Mouse (Mus musculus): ENCODE results near the gene Gpr158.
A peak's percentile ranks its signal among the peaks of the same experiment; 100 is the strongest.
"Not testable (repeated sequence)": the region's sequence is repeated elsewhere in the genome, so short reads cannot be mapped to it uniquely, and the experiment has no call there.

Gene Gpr158

DNA sequence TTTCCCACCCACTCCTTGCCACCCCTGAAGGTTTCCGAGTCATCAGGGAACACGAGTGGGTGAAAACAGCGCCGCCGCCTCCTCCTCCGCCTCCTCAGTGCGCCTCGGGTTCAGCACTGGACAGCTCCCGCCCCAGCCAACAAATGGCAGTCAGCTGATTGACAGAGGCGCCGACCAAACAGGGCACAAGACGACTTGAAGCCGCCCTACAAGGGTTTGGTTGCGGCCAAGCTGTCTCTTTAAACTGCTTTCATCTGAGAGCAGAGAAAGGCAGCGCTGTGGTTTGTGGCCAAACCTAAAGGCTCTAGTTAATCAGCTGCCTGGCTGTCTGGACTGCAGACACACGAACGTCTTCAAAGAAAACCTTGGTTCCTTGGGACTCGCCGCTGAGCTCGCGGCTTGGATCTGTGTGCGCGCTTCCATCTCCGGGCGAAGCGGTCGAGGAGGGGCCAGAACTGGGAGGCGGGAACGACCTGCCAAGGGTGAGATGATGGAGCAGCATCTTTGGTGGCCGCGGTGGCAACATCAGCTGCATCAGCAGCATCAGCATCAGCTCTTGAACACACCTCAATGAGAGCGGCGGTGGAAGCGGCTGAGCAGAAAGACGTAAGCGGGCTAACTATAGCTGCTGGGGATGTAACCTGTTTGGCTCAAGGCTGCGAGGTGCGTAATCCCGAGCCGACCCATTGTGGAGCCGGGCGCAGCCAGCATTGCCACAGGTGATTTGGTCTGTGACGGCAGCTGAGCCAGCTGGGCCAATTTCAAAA lies at the start of gene Gpr158:
Gene Gpr158 (plus strand): TSS at position 198 of the 767 bp plus-strand sequence.
- DNase-seq, result peak; percentile 96

DNA sequence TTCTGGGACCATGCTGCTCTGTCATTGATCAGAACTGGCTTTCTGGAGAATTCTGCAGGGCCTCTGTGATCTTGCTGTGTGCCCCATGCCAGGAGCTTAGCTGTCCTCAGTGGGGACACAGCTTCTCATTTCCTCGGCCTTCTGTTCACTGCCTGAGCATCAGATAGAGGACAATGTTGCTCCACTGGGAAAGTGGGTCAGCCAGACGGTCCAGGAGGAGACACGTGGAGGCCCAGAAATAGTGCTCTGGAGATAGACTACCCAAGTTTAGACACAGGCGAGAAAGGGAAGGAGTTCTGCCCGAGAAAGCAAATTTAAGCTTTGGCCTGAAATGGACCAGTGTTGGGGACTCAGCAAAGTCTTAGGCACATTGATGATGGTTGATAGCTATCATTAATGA lies 23.5 kb upstream of the Gpr158 start:
- no peak for DNase-seq

DNA sequence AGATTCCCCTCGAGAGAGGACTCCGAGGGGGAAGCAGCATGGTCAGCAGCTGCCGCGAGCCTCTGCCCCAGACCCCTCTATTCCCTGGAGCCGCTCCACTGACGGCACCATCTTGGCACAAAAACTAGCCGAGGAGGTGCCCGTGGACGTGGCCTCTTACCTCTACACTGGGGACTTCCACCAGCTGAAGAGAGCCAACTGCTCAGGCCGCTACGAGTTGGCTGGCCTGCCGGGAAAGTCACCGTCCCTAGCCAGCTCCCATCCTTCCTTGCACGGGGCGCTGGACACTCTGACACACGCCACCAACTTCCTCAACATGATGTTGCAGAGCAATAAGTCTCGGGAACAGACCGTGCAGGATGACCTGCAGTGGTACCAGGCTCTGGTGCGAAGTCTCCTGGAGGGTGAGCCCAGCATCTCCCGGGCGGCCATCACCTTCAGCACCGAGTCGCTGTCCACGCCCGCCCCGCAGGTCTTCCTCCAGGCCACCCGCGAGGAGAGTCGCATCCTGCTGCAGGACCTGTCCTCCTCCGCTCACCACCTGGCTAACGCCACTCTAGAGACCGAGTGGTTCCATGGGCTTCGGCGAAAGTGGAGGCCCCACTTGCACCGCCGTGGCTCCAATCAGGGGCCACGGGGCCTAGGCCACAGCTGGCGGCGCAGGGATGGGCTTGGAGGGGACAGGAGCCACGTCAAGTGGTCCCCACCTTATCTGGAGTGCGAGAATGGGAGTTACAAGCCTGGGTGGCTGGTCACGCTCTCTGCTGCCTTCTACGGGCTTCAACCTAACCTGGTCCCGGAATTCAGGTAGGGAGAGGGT lies 1.2 kb downstream of the Gpr158 start:
- peak; percentile 39 for DNase-seq

DNA sequence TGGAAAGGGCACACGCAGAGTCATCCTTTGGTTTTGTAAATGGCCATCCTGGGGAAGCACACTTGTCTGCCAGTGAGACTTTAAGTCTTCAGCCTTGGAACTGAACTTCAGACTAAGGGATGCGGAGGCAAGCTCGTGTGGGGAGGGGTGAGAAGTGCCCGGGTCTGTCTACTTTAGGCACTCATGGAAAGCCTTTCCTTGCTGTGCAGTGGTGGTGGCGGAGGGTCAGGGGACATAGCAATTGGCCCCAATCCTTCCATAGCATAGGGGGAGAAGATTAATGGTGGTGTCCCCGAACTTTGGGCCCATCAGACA lies 1.8 kb downstream of the Gpr158 start:
- DNase-seq, result no peak

DNA sequence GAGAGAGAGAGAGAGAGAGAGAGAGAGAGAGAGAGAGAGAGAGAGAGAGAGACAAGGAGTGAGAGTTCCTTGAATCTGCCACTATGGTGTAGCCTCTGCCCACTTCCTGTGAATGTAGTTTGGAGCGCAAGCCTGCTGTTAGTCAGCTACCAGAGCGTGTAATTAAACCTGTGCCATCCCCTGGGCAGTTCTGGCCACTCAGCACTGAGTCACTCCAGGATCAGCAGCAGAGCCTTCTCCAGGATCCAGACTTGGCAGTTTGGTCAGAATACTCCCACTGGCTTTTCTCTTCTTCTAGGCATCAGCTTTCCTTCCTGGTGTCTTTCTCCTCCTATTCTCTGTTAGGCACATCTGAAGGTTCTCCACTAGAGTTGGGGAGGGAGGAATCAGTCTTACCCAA lies 2.2 kb downstream of the Gpr158 start:
- no peak for DNase-seq

DNA sequence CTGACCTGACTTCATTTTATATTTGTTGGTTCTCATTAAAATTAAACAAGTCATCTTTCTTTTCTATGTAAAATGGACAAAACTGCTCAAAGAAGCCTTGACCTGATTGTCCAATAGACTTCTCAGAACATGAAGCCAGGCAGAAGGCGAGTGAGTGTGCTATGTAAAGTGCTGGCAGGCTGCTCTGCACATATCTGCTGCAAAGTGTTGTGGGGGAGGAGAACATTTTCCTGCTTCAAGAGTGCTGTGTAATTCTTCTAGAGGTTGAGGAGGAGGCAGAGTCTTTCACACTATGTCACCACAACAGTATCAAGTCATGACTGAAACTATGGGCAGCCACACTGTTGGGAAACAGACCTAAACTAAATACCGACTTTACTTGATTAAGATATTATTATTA lies 12.2 kb downstream of the Gpr158 start:
- DNase-seq, result no peak

DNA sequence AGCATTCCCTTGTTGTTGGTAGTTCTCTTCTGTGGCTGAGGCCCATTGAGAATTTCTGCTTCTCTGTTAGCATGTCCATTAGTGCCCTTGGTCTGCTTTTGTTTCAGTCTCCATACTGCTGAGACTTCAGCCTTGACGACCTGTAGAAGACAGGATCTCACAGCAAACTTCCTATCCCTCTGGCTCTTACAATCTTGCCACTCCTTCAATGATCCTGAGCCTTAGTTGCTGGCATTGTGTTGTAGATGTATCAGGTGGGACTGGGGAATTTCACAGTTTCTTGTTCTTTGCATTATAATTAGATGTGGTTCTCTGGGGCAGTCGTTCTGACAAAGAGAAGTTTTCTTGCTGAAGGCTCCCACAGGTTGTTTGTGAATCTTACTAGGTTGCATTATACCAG lies 25.4 kb downstream of the Gpr158 start:
- DNase-seq, result no peak

DNA sequence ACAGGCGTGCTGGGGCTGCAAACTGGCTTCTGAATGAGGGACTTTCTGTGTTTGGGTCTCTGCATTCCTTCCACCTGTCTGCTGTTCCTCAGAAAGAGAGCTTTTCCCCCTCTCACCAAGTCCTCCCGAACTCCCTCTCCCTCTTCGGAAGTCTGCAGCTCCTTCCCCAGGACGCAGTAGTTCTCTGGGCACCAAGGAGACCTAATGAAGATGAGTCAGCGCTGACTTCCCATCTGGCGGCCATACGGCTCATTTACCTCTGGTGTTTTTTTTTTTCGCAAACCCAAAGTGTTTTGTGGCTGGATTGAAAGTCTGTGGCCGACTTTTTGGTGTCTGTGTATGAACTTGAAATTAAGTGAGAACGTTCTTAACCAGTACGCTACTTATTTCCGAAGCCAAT lies 30.0 kb downstream of the Gpr158 start:
- DNase-seq, result no peak

DNA sequence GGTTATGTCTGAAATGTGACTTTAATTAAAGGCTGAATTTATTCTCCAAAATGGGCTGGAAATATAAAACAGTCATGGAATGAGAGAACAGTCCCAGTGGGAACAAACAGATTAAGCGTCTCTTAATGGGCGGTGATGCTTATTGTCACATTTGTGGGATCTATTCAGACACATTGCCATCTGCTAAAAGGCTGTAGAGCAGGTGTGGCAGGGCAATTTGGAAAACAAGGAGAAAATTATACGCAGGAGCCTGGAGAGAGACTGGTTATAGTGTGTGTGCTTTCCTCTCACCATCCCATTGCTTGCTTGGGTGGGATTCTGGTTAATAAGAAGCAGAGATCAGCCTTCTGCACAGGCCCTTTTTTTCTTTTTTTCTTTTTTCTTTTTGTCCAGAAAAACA lies 32.3 kb downstream of the Gpr158 start:
- DNase-seq, result no peak

DNA sequence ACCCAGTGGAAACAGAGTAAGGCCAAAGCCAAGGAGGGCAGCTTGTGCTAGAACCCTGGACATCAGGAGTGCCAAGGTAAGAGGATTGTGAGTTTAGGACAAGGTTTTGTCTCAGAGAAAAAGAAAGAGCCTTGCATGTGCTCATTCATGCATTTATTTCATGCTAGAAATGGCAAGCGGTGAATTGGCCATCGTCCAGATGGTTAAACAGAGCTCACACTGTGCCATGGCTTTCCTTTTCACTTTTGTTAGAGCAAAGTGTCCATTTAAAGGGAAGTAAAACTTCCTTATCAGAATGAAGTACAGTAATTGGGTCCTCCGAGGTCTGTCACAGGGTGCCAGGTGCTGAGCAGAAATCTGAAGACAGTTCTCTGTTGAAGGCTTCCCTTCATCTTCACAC lies 38.3 kb downstream of the Gpr158 start:
- no peak for DNase-seq

DNA sequence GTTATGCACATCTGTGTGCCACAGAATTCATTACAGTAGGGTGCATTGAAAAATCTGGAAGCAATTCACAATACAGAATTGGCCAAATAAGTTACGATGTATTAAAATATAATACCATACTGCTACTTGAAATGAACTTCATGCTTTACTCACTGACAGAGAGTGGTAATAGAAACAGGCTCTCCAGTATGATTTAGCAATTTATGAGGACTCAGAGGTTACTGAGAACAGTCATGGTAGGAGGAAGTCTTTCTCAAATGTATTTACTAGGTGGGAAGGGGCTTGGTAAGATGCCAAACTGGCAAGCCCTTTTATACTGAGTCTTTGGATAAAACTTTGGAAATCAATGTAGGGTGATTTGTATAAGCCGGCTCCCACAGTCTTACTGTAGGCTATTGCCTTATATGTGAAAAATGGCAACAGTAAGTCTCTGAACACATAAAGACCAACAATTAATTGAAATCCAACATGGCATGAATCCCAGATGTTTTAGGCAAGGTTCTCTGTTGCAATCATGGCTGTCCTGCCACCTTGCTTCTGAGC lies 40.2 kb downstream of the Gpr158 start:
- DNase-seq, result no peak

DNA sequence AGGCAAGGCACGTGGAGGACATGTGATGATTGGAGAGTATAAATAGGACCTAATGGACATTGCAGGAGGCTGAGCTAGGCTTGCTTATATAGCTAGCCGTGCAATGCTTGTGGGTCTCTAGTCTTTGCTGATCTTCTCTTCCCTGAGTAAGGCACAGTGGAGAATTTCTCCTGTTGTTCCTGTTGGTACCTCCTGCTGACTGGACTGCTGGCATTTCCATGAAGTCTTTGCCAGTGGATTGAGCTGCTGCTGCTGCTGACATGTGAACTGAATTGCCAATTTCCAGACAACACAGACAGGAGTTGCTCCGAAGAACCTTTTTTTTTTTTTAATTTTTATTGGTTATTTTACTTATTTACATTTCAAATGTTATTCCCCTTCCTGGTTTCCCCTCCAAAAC lies 41.5 kb downstream of the Gpr158 start:
- DNase-seq, result no peak

DNA sequence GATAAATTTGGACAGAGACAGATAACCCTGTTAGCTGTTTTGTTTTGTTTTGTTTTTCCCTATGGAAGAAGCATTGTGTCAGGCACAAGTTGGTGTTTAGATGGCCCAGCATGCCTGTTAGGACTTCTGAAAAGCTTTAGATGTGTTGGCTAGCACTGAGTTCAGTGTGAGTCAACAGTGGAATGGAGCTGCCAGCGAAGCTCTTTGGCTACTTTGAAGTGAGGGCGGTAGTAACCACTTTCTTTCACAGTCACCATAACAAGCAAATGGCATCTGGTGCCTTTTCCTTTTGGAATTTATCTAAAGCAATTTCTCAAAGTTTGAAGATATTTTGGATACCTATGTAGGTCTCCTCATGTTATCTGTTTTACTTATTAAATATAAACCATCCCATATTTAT lies 62.9 kb downstream of the Gpr158 start:
- no peak for DNase-seq

DNA sequence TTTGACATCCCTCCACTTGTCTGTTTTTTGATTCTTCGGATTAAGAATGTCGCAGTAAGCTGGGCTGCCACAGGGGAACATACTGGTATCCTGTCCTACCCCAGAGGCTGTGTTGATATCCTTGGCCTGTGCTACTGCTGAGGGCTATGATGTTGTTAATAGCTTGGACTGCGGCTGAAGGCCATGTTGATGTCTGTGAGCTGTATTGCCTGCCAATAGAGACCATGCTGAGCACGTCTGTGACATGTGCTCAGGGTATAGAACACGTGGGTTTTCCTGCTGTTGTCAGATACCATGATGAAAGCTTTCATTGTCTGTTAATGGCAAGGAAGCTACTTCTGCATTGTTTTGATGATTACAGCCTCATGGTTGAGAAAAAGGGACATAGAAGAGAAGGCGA lies 63.8 kb downstream of the Gpr158 start:
- DNase-seq, result peak; percentile 12

DNA sequence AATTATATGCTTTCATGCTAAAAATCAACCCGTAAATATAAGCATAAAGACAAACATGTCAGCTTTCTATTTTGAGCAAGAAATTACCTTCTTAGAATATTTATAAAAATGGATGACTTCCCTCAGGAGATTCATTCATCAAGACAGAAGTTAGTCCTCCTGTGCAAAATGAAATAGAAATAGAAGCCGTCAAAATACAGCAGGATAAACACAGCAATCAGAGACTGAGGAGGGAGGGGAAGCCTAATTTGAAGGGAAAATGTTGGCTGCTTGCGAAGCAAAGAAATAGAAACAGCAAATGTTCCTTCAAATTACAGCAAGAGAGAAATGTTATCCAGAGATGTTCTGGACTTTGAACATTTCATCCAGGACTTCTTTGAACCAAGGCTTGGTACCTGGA lies 72.3 kb downstream of the Gpr158 start:
- no peak for DNase-seq

DNA sequence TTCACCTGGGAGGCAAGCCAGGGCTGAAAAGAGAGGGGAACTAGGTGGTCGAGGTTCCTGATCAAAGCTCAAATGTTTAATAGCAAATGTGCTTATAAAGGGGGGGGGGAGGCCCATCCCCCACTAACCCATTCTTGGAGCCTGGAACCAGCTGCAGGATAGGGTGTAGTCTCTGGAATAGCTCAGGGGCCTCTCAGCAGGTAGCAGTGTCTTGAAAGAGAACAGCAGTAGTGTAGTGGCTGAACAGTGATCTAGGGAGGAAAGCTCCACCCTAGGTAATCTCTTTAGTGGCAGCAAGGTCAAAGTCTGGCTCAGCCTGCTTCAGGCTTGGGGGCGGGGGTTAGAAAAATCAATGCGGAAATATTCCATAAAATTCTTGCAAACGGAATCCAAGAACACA lies 93.3 kb downstream of the Gpr158 start:
- DNase-seq, result not testable (repeated sequence)

DNA sequence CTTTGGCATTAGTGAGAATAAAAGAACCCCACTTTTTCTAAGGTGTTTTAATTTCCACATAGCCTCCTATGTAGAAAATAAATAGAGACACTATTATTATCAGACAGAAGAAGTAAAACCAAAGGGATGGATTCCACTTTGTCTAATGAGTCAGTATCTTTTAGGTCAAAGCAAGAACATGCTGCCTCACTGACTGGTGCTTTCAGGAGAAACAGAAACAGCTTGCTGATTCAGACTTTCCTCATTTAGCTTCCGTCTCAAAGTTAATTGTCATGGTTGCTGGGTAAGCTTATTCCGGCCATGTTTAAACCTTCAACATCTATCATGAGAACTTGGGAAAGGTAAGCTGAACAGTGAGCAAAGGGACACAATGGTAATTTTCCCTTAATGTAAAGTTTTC lies 107.6 kb downstream of the Gpr158 start:
- DNase-seq, result no peak

DNA sequence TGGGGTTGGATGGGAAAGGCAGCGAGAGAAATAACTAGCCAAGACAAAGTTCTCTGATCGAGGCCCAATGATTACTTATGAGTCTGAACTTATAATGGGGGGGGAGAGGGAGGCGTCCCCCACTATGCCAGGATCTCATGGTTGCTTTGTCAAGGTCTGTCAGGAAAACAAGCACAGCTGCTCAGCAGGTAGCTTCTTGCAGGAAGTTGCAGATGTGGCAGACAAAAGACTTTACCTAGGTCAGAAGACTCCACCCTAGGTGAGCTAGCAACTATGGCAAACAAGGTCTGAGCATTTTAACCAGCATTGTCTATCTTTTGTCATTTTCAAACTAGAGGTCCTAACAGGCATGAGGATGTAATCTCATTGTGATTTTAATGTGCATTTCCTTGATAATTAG lies 129.5 kb downstream of the Gpr158 start:
- no peak for DNase-seq

DNA sequence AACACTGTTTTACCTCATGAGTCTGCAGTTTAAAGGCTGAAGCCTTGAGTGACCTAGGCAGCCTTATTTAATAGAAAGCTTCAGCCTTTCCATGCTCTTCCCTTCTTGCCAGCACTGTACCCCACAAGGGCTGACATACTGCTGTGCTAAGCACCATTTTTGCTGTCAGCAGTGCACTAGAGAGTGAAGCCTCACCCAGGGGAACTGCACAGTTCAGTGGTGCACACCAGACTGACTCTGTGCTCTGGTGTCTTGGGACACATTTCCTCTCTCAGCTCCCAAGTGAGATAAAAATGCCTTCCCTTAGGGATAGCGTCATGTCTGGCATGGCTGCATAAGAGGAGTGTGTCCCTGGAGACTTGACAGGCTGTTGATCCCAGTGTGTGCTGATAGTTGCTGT lies 130.6 kb downstream of the Gpr158 start:
- DNase-seq, result no peak

DNA sequence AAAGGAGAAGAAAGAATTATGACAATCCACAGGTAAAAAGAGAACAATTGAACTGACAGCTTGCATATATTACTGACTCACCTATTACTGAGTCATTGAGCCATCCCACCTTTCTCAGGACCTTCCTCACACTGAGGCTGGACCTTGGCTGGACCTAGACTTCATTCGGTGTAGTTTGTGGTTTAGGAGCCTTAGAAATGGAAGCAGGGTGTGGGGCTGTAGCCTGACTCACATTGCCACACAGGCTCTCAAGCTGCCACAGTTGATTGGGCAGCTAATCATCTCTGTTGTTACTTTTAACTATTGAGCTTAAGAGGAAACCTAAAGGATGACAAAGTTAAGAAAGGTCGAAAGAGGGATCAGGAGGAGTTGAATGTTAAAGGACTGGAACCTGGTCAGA lies 132.1 kb downstream of the Gpr158 start:
- DNase-seq, result no peak

DNA sequence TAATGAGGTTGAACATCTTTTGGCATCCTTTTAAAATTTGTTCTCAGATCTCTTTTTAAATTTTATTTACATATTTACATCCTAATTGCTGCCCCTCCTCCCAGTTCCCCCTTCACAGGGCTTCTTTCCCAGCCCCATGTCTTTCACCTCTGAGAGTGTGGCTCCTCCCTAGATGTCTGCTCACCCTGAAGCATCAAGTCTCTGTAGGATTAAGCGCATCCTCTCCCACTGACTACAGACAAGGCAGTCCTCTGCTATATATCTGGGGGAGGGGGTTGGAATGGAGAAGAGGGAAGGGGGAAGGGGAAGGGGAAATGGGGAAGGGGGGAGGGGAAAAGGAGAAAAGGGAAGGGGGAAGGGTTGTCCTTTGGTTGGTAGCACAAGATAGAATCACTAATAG lies 140.1 kb downstream of the Gpr158 start:
- DNase-seq, result no peak

DNA sequence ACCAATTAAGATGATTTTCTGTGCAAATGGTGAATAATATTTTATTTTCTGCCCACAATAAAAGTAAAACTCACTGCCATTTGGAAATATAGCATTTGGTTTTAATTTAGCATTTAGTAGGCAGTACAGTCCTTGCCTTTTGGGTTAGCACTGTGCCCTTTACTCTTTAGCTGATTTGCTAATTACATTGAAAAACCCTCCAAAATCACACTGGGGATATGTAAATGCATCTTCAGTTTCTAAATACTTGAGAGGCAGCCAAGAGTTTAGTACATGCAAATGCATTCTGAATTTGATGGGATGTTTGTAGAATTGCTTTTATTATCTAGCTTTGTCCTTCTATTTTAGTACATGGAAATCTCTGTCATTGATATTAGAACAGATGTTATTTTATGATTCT lies 163.4 kb downstream of the Gpr158 start:
- DNase-seq, result no peak

DNA sequence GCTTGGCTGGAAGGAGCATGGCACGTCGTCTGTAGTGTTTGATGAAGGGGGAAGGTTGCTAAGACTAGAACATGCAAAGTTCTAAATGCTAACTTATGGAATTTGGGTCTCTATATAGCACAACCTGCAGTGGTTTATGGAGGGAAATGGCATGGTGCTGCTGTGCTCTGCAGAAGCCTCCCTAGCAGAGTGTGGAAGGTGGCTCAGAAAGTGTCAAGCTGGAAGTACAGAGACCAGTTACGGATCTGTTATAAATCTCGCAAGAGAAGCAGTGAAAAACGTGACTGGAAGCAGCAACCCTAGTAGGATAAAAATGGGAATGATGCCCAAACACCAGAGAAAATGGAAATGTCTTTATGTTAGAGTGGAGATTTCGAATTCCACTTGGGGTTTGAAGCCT lies 251.8 kb downstream of the Gpr158 start:
- DNase-seq, result no peak

DNA sequence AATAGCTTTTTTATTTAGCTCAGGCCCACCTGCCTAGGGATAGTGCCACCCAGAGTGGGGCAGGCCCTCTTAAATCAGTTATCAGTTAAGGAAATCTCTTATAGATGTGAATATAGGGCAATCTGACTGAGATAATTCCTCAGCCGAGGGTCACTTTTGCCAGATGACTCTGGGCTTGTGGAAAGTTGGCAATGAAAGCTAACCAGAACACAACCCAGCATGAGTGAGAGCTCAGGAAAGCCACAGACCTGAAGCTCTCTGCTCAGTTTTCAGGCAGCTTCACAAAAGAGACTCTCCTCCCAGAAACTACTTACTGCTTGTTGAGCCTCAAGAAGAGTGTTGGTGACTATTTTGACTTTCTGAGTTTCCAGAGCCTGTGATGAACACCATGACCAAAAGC lies 264.8 kb downstream of the Gpr158 start:
- DNase-seq, result no peak

DNA sequence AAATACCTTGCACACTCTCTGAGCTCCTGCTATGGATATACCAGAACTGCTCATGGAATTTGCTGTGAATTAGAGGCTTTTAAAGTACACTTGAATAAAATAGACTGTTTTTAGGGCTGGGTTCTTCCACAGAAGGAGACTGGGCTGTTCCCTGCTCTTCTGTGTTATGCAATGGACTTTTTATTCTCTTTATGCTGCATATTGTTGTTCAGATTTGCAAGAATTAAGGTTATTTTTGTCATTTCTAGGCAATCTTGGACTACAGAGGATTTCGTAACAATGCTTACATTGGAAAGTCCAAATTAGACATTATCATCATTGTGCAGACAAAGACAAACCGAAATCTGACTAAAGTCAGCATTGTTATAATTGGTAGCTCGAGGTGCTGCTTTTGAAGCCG lies 298.4 kb downstream of the Gpr158 start:
- DNase-seq, result no peak
